Mouse (Mus musculus) layer of hippocampus, postnatal 14 days (tissue): ENCODE data around the gene Ssty2. TPM values are rescaled to one million over a fixed set of nuclear protein-coding genes. Genes with fewer than 3 reads are reported as not detected.
"Not testable (repeated sequence)": the region's sequence is repeated elsewhere in the genome, so short reads cannot be mapped to it uniquely, and the experiment has no call there.

Experiments
- DNase-seq, 2 experiments: peaks; one replicate each; pipeline ENCODE4 v3.0.0; 2021 to 2022; ENCODE audit warnings: low spot score in 2 of 2, mixed read lengths in 1 of 2
- long read RNA-seq, 2 experiments: library from polyadenylated mRNA; stranded (forward); transcript quantifications; one replicate each; pipeline ENCODE4 v2.0.0; 2021
- total RNA-seq, 2 experiments: library from RNA; stranded (reverse); gene quantifications; 2 replicates each; pipeline ENCODE4 v1.2.3; 2021

The Ssty2 gene
- not detected for total RNA-seq
- long read RNA-seq, experiment 1, result 0 reads
- long read RNA-seq, experiment 2, result 0 reads

DNA sequence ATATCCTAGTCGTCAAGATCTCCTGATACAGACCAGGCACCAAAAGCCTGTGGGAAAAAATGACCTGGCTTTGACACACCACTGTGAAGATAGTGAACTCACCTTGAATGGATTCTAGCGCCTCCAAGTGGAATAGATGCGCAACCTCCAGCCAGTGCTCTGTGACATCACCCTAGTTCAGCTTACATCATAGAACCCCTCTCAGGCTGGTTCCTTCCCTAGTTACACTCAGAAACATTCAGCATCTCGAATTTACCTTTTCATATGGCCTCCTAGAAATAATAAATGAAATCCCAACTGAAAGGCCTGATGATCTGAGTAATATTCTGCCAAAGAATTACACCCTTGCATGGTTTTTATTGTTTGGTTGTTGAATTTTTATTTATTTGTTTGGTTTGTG, at the start of gene Ssty2:
Gene Ssty2 (minus strand): TSS at position 101 of the 400 bp plus-strand sequence.
- not testable (repeated sequence) for DNase-seq
